Mouse (Mus musculus): ENCODE data around the gene Arrdc5. TPM values are rescaled to one million over a fixed set of nuclear protein-coding genes. Genes with fewer than 3 reads are reported as not detected.

Arrdc5 gene
- polyA plus RNA-seq, 1 experiment, result 274 TPM

DNA sequence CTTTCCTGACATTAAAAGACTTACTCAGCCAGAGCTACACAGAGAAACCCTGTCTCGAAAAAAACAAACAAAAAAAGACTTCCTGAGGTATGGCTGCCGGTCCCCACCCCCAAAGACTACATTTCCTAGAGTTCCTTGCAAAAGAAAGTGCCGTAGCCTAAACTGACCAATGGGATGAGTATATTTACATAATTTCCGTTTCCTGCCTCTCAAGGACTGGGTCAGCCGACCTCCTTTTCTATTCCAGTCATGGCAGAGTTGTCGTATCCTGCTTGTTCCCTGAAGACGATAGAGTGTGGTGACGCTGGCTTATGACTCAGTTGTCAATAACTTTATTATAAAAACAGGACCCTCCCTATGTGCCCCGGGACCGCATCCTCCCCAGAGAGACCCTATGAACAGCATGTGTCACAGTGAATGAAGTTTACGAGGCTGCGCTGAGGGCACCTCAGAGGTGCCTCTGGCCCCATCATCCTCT is 30.9 kb downstream of the Arrdc5 start:
- Histone ChIP-seq H3K4me1 (ENCODE audit: control insufficient read depth, insufficient read depth, low read length) (no peaks in the 10 kb centered on the region), H3K4me3 (ENCODE audit: control insufficient read depth, low read depth, low read length) (no peak overlapping the region), H3K36me3 (ENCODE audit: control insufficient read depth, insufficient read depth, low read length) (no peaks in the 10 kb centered on the region), H3K27me3 (ENCODE audit: control insufficient read depth, insufficient read depth, low read length) (no peaks in the 10 kb centered on the region), H3K27ac (ENCODE audit: control insufficient read depth, insufficient read depth, low read depth, low read length) (peak overlapping the region; percentile 26; the same call in 1 of the 2 replicates)
- TF ChIP-seq CTCF (IDR thresholded peaks at IDR 0.05; ENCODE audit: control insufficient read depth, insufficient read depth, insufficient replicate concordance, low read depth, low read length) (no peak), POLR2A (IDR thresholded peaks at IDR 0.05; ENCODE audit: control insufficient read depth, low read depth, low read length) (no peak)

DNA sequence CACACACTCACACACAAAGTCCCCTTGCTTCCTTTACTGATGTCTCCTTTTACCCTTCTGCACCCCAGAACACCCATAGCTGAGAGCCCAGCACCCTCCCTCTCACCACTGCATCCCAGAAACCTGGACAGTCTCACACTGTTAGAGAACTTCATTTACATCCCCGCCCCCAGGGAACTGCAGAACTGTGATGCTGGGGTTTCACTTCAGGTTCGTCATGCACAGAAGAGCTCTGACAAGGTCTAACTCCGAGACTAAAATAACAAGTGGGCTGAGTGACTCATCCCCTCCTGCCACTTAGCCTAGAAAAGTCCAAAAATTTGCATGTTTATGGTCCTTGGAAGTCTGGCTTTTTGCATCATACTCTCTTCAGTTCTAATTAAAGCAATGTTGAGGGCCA is 33.8 kb downstream of the Arrdc5 start:
- H3K36me3 ChIP-seq (ENCODE audit: control insufficient read depth, insufficient read depth, low read length), result no peaks in the 10 kb centered on the region
- TF ChIP-seq CTCF (IDR thresholded peaks at IDR 0.05; ENCODE audit: control insufficient read depth, insufficient read depth, insufficient replicate concordance, low read depth, low read length) (no peak), POLR2A (IDR thresholded peaks at IDR 0.05; ENCODE audit: control insufficient read depth, low read depth, low read length) (no peak)

DNA sequence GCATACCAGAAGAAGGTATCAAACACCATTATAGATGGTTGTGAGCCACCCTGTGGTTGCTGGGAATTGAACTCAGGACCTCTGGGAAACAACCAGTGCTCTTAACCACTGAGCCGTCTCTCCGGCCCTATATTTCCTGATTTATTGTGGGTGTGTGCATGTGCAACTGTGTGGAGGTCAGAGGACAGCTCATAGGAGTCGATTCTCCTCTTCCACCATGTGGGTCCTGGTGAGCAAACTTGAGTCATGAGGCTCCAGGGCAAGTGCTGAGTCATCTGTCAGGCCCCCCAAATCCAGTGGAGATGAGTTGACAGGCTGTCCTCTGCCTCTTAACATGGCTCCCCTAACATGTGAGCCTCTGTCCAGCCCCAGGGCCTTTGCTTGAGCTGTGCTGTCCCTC is 34.2 kb downstream of the Arrdc5 start:
- TF ChIP-seq CTCF (IDR thresholded peaks at IDR 0.05; ENCODE audit: control insufficient read depth, insufficient read depth, insufficient replicate concordance, low read depth, low read length) (no peak), POLR2A (IDR thresholded peaks at IDR 0.05; ENCODE audit: control insufficient read depth, low read depth, low read length) (no peak)
- no peak overlapping the region for H3K27ac ChIP-seq (ENCODE audit: control insufficient read depth, insufficient read depth, low read depth, low read length)
- no peaks in the 10 kb centered on the region for H3K27me3 ChIP-seq (ENCODE audit: control insufficient read depth, insufficient read depth, low read length)
- H3K4me1 ChIP-seq (ENCODE audit: control insufficient read depth, insufficient read depth, low read length), result no peaks in the 10 kb centered on the region; the same call in 1 of the 2 replicates
- no peak overlapping the region for H3K4me3 ChIP-seq (ENCODE audit: control insufficient read depth, low read depth, low read length)
- no peaks in the 10 kb centered on the region for H3K36me3 ChIP-seq (ENCODE audit: control insufficient read depth, insufficient read depth, low read length)

More for the DNA sequence above, 33.8 kb downstream of the Arrdc5 start:
- no peak overlapping the region for H3K4me3 ChIP-seq (ENCODE audit: control insufficient read depth, low read depth, low read length)
- no peak overlapping the region for H3K27ac ChIP-seq (ENCODE audit: control insufficient read depth, insufficient read depth, low read depth, low read length)
- no peaks in the 10 kb centered on the region; the same call in 1 of the 2 replicates for H3K4me1 ChIP-seq (ENCODE audit: control insufficient read depth, insufficient read depth, low read length)
- no peaks in the 10 kb centered on the region for H3K27me3 ChIP-seq (ENCODE audit: control insufficient read depth, insufficient read depth, low read length)

DNA sequence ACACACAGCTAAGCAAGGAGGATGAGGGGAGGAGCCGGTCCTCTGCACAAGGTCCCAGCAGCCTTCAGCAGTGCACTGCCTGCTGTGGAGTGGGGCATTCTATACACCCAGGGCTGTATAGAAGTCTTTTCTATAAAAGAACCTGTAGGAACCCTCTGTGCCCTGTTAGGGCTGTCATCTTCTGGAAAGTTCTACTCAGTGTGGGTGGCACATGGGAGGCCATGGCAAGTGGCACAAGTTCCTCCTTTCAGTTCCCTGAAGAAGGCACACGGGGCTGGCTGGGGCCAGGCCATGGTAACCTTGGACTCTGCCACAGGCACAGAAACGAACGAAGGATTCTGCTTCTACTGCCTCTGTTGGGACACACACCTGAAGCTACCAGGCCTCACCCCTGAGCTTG is 35.1 kb downstream of the Arrdc5 start:
- TF ChIP-seq POLR2A (IDR thresholded peaks at IDR 0.05; ENCODE audit: control insufficient read depth, low read depth, low read length) (no peak), CTCF (IDR thresholded peaks at IDR 0.05; ENCODE audit: control insufficient read depth, insufficient read depth, insufficient replicate concordance, low read depth, low read length) (no peak)
- Histone ChIP-seq H3K4me3 (ENCODE audit: control insufficient read depth, low read depth, low read length) (no peak overlapping the region), H3K4me1 (ENCODE audit: control insufficient read depth, insufficient read depth, low read length) (no peaks in the 10 kb centered on the region; the same call in 1 of the 2 replicates), H3K27me3 (ENCODE audit: control insufficient read depth, insufficient read depth, low read length) (no peaks in the 10 kb centered on the region), H3K27ac (ENCODE audit: control insufficient read depth, insufficient read depth, low read depth, low read length) (no peak overlapping the region), H3K36me3 (ENCODE audit: control insufficient read depth, insufficient read depth, low read length) (no peaks in the 10 kb centered on the region)

DNA sequence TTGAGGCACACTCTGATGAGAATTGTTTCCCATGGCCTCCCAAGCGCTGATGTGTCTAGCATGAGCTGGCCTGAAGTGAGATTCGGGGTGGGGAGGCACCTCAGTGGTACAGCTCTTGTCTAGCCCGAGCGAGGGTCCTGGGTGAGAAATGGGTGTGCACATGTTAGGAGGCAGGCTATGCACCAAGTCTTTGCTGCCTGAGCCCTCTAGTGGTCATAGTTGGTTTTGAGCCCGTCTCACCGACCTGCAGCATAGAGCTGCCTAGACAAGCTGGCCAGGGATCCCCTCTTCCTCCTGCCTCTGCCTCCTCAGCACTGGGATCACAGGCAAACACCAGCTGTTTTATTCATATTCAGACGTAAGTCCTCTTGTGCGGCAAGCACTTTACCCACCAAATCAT is 36.1 kb downstream of the Arrdc5 start:
- H3K27ac ChIP-seq (ENCODE audit: control insufficient read depth, insufficient read depth, low read depth, low read length), result no peak overlapping the region
- H3K4me1 ChIP-seq (ENCODE audit: control insufficient read depth, insufficient read depth, low read length), result no peaks in the 10 kb centered on the region; the same call in 1 of the 2 replicates
- H3K36me3 ChIP-seq (ENCODE audit: control insufficient read depth, insufficient read depth, low read length), result no peaks in the 10 kb centered on the region
- TF ChIP-seq CTCF (IDR thresholded peaks at IDR 0.05; ENCODE audit: control insufficient read depth, insufficient read depth, insufficient replicate concordance, low read depth, low read length), result peak; percentile 81; the same call in 1 of the 2 replicates
- TF ChIP-seq POLR2A (IDR thresholded peaks at IDR 0.05; ENCODE audit: control insufficient read depth, low read depth, low read length), result no peak
- H3K27me3 ChIP-seq (ENCODE audit: control insufficient read depth, insufficient read depth, low read length), result no peaks in the 10 kb centered on the region
- no peak overlapping the region for H3K4me3 ChIP-seq (ENCODE audit: control insufficient read depth, low read depth, low read length)

DNA sequence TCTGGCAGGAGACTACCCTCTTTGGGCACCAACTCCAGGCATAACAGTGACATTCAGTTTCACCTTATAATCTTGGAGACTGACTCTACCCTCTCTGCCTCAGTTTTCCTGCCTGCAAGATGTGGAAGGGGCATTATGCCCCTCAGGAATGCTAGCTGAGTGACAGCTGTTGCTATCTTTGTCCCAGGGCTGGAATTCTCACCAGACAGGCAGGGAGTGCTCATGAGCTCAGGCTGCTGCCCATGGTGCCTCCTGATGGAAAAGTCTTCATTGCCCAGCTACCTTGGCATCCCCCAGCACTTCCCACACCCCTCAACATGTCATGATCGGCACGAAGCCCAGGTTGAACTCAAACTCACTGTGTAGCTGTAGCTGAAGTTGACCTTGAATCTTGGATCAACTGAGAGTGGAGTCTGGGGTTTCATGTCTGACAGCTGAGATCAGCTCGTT is 37.4 kb downstream of the Arrdc5 start:
- Histone ChIP-seq H3K4me1 (ENCODE audit: control insufficient read depth, insufficient read depth, low read length) (peaks cover under 1% of the 10 kb centered on the region), H3K27ac (ENCODE audit: control insufficient read depth, insufficient read depth, low read depth, low read length) (no peak overlapping the region), H3K36me3 (ENCODE audit: control insufficient read depth, insufficient read depth, low read length) (no peaks in the 10 kb centered on the region), H3K4me3 (ENCODE audit: control insufficient read depth, low read depth, low read length) (no peak overlapping the region), H3K27me3 (ENCODE audit: control insufficient read depth, insufficient read depth, low read length) (no peaks in the 10 kb centered on the region)
- no peak for TF ChIP-seq CTCF (IDR thresholded peaks at IDR 0.05; ENCODE audit: control insufficient read depth, insufficient read depth, insufficient replicate concordance, low read depth, low read length)
- no peak for TF ChIP-seq POLR2A (IDR thresholded peaks at IDR 0.05; ENCODE audit: control insufficient read depth, low read depth, low read length)

DNA sequence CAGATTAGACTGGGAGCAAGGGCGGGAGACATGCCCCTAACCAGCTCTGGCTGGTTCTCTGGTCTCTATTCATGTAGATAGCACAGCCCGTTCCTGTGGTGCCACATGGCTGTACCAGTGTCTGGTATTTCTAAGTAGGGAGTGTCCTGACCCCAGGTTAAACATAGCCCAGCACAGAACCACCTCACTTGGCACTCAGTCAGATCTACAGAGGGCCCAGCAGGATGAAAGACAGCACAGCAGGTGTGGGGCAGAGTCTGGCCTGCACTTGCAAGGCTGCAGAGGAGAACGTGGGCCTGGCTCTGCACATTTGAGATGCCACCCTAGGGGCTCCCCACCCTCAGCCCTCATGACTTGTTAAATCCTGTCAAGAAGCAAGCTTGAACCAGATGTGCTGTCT is 38.9 kb downstream of the Arrdc5 start:
- no peak overlapping the region for H3K27ac ChIP-seq (ENCODE audit: control insufficient read depth, insufficient read depth, low read depth, low read length)
- H3K4me3 ChIP-seq (ENCODE audit: control insufficient read depth, low read depth, low read length), result no peak overlapping the region
- H3K36me3 ChIP-seq (ENCODE audit: control insufficient read depth, insufficient read depth, low read length), result no peaks in the 10 kb centered on the region
- H3K4me1 ChIP-seq (ENCODE audit: control insufficient read depth, insufficient read depth, low read length), result peaks cover 5% of the 10 kb centered on the region
- no peak for TF ChIP-seq POLR2A (IDR thresholded peaks at IDR 0.05; ENCODE audit: control insufficient read depth, low read depth, low read length)
- no peak for TF ChIP-seq CTCF (IDR thresholded peaks at IDR 0.05; ENCODE audit: control insufficient read depth, insufficient read depth, insufficient replicate concordance, low read depth, low read length)
- no peaks in the 10 kb centered on the region for H3K27me3 ChIP-seq (ENCODE audit: control insufficient read depth, insufficient read depth, low read length)

Data from testis, adult 2 months (tissue).